Mouse (Mus musculus) kidney, embryonic 14.5 days (tissue): ENCODE measurements around the gene Ptms. TPM values are rescaled to one million over a fixed set of nuclear protein-coding genes. Genes with fewer than 3 reads are reported as not detected.

Source experiments
- ATAC-seq: fragments of 200-750 bp; cut with Nextera tagmentation; 2 replicates; pipeline ENCODE4 v1.8.0; 2017; ENCODE audit warnings: moderate number of reproducible peaks, mild to moderate bottlenecking, moderate TSS enrichment, moderate library complexity; ENCODE audit not compliant: low FRiP score, low TSS enrichment
- H3K27ac ChIP-seq: fragments of 300-500 bp; sonication (generic); 2 replicates; pipeline ENCODE4 v1.5.1; 2014; ENCODE audit warnings: low read depth, mild to moderate bottlenecking, low read length, moderate library complexity, mixed read lengths
- H3K27me3 ChIP-seq: fragments of 300-500 bp; sonication (generic); 2 replicates; pipeline ENCODE4 v1.6.1; 2014; ENCODE audit warnings: mild to moderate bottlenecking, low read length; ENCODE audit not compliant: control insufficient read depth, insufficient read depth
- H3K36me3 ChIP-seq: fragments of 300-500 bp; sonication (generic); 2 replicates; pipeline ENCODE4 v1.6.1; 2014; ENCODE audit warnings: low read length, mixed read lengths; ENCODE audit not compliant: control insufficient read depth, insufficient read depth
- H3K4me1 ChIP-seq: fragments of 300-500 bp; sonication (generic); 2 replicates; pipeline ENCODE4 v1.6.1; 2014; ENCODE audit warnings: low read length, mixed read lengths; ENCODE audit not compliant: control insufficient read depth, insufficient read depth
- H3K4me2 ChIP-seq: fragments of 300-500 bp; sonication (generic); replicated peaks from 2 replicates; pipeline ENCODE4 v1.6.1; 2014; ENCODE audit warnings: low read depth, mild to moderate bottlenecking, low read length
- H3K4me3 ChIP-seq: fragments of 300-500 bp; sonication (generic); 2 replicates; pipeline ENCODE4 v1.5.1; 2014; ENCODE audit warnings: mild to moderate bottlenecking, low read length
- H3K9ac ChIP-seq: fragments of 300-500 bp; sonication (generic); 2 replicates; pipeline ENCODE4 v1.6.1; 2014; ENCODE audit warnings: low read depth, mild to moderate bottlenecking, low read length, moderate library complexity
- H3K9me3 ChIP-seq: fragments of 300-500 bp; sonication (generic); 2 replicates; pipeline ENCODE4 v1.6.1; 2016; ENCODE audit warnings: low read length; ENCODE audit not compliant: control insufficient read depth
- WGBS: fragments of 180-500 bp; shearing (Covaris S2); extraction: QIAGEN DNeasy Blood & Tissue Kit; methylation state at CpG from one replicate; pipeline ENCODE4 v1.1.7; 2014; 5-methylcytosine and 5-hydroxymethylcytosine counted together
- polyA plus RNA-seq: library from polyadenylated mRNA; unstranded; fragments of >200 nt; fragmentation: Nextera tagmentation; extraction: Ambion mirVana; gene quantifications from 2 replicates; pipeline ENCODE4 v1.2.1, GENCODE M21; 2014

The Ptms gene
- polyA plus RNA-seq, 1 experiment from 2014 or later = 295 TPM

DNA sequence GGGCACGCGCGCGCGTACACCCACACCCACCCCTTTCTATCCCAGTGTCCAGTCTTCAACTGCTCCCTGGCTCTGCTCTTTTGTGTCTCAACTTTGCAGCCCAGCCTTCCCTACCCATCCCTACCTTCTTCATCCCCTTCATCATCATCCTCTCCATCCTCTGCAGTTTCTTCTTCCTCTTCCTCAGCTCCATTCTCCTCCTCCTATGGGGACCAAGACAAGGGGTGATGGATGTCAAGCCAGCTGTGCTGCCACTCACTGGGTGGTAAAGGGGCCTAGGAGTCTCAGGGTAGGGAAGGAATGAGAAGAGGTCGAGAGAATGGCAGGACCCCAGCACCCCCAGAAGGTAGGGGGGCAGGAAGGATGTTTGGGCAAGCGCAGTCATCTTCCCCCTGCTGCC is 5.4 kb downstream of the Ptms start:
- 83% methylated on average over 7 of the region's 7 CpGs for WGBS
- Histone ChIP-seq H3K27ac (no peak overlapping the region), H3K4me1 (peaks cover 44% of the 10 kb centered on the region), H3K36me3 (peaks cover 22% of the 10 kb centered on the region), H3K27me3 (0 out of 2 replicates have a peak, but pooled peaks cover 3% of the 10 kb centered on the region), H3K9me3 (no peaks in the 10 kb centered on the region), H3K4me3 (no peak overlapping the region), H3K9ac (no peak overlapping the region), H3K4me2 (no peak overlapping the region)
- ATAC-seq = no peak

DNA sequence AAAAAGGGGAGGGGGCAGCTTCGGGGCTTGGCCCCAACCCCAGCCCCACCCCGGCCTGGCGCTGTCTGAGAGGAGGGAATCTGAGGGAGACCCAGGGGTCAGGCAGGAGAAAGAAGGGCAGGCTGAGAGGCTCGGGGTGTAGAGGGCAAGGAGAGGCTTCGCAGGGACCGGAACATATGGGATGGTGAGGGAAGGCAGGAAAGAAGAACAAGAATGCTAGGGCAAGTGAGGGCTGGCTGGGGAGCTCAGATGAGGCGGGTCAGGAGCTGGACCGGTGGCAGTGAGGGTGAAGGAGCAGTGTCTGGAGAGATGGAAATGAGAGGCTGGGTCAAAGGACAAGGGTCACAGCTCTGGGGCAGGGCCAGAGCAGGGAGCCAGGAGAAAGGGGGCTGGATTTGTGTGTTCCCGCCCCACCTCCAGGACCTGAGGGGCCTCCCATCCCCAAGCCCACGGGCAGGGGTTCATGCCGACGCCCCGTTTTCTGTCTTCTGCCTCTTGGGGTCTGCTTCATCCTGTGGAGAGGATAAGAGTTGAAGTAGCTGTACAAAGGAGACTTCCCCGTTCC is 6.1 kb downstream of the Ptms start:
- Histone ChIP-seq H3K4me2 (no peak overlapping the region), H3K4me1 (peaks cover 40% of the 10 kb centered on the region)

DNA sequence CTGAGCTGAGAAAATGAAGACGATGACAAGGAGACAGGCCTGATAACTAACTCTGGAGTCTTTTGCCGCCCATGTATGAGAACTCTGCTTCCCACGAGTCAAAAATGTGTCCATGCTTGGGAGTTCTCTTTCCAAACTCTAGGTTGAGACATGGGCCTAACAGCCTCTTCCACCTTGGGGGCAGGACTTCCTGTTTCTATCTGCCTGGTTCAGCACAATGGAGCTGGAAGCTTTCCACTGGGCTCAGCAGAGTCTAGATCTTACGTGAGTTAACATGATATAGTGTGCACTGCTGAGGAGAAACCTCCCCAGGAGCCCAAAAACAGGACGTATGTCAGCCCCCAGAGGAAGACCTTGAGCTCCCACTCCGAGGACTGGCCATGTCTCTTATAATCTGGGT is 6.7 kb downstream of the Ptms start:
- Histone ChIP-seq H3K9me3 (no peaks in the 10 kb centered on the region), H3K4me1 (peaks cover 34% of the 10 kb centered on the region), H3K36me3 (peaks cover 22% of the 10 kb centered on the region), H3K27ac (no peak overlapping the region), H3K9ac (no peak overlapping the region), H3K4me3 (no peak overlapping the region), H3K4me2 (no peak overlapping the region), H3K27me3 (0 out of 2 replicates have a peak, but pooled peaks cover 3% of the 10 kb centered on the region)
- 60% methylated on average over 6 of the region's 6 CpGs for WGBS
- ATAC-seq = no peak

More for the DNA sequence above, 6.1 kb downstream of the Ptms start:
- H3K27me3 ChIP-seq = 0 out of 2 replicates have a peak, but pooled peaks cover 3% of the 10 kb centered on the region
- 73% methylated on average over 14 of the region's 14 CpGs for WGBS
- H3K4me3 ChIP-seq = no peak overlapping the region
- no peak overlapping the region for H3K9ac ChIP-seq
- H3K36me3 ChIP-seq = peaks cover 22% of the 10 kb centered on the region
- H3K9me3 ChIP-seq = no peaks in the 10 kb centered on the region
- no peak overlapping the region for H3K27ac ChIP-seq
- no peak for ATAC-seq

DNA sequence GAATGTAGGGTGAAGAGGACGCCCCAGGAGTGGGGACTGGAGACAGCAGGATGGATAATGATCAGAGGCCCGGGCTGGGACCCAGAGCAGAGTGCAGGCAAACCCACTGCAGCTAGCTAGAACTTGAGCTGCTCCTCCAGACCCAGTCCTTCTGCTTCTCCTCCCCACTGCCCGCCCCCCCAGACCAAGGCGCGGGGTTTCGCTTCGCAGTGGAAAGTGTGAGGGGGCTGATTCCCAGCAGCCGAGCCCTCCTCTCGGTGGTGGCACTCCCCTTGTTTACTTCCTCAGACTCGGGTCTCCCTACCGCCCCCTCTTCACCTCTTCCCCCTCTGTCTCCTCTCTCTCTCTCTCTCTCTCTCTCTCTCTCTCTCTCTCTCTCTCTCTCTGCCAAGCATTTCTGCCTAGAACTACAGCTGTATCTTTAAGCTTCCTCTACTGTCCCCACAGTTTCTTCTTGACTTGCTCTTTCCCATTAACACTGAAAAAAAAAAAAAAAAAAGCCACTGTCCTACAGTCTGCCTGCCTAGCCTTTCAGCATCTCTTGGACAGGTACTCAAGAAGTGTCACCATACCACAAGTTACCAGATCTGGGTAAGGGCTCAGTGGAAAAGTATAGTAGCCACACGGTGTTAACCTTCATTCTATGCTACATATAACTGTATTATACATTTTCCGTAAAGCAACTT is 8.2 kb downstream of the Ptms start, which contains the start of gene Lag3:
Lag3 (minus strand) TSS at position 173 of the 686 bp plus-strand sequence.
- WGBS = 20% methylated on average over 11 of the region's 13 CpGs
- no peak for ATAC-seq
- no peak within 1 kb of the TSS for H3K27ac ChIP-seq
- H3K4me2 ChIP-seq = no peak within 1 kb of the TSS; the same call in 1 of the 2 replicates
- 0 out of 2 replicates have a peak, but pooled peaks cover 3% of the 10 kb centered on the region for H3K27me3 ChIP-seq
- H3K4me3 ChIP-seq = no peak within 1 kb of the TSS
- peaks cover 22% of the 10 kb centered on the region for H3K36me3 ChIP-seq
- H3K9me3 ChIP-seq = no peaks in the 10 kb centered on the region
- H3K4me1 ChIP-seq = peaks cover 32% of the 10 kb centered on the region
- H3K9ac ChIP-seq = no peak within 1 kb of the TSS

DNA sequence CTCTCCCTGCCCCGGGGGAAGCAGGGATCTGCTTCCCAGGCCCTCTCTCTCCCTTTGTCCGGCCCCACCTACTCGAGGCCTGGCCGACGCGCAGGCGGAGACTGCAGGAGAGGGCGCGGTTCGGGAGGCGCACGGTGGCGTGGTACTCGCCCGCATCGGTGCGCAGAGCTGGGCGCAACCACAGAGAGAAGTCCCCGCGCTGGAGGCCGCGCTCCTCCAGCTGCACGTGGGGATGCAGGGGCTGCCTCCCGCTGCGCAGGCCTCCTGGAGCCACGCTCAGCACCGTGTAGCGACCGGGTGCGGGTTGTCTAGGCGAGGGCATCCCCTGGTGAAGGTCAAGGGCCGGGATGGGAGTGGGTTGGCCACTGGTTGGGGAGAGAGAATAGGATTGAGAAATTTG is 9.9 kb downstream of the Ptms start:
- Histone ChIP-seq H3K4me1 (peaks cover 24% of the 10 kb centered on the region; the same call in 1 of the 2 replicates), H3K36me3 (peaks cover 22% of the 10 kb centered on the region), H3K4me3 (peak overlapping the region; percentile 19; the same call in 1 of the 2 replicates), H3K9me3 (no peaks in the 10 kb centered on the region), H3K27ac (no peak overlapping the region), H3K27me3 (0 out of 2 replicates have a peak, but pooled peaks cover 3% of the 10 kb centered on the region), H3K4me2 (peak overlapping the region; percentile 44), H3K9ac (peak overlapping the region; percentile 38)
- 4% methylated on average over 25 of the region's 32 CpGs for WGBS
- ATAC-seq = peak; percentile 28; the same call in 1 of the 2 replicates

DNA sequence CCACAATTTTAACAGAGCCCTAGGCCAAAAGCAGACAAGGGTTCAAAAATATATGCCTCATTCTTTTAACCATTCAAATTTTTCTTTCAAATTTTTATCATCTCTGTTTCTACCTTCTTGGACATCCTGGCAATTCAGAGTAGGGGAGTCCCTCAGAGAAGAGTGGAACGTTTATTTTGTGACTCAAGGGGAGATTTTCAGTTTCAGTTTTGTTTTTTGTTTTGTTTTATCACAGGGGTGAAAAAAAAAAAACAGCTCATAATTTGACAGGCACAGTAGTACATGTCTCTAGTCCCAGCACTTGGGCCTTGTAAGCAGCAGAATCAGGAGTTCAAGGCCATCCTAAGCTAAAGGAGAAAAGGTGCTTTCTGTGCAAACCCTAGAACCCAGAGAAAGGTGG is 12.1 kb downstream of the Ptms start:
- Histone ChIP-seq H3K9me3 (no peaks in the 10 kb centered on the region), H3K36me3 (no peaks in the 10 kb centered on the region; the same call in 1 of the 2 replicates), H3K27ac (no peak overlapping the region), H3K4me3 (no peak overlapping the region), H3K9ac (no peak overlapping the region), H3K27me3 (0 out of 2 replicates have a peak, but pooled peaks cover 3% of the 10 kb centered on the region), H3K4me2 (no peak overlapping the region), H3K4me1 (peaks cover 24% of the 10 kb centered on the region)
- WGBS = 95% methylated on average over 1 of the region's 1 CpGs
- ATAC-seq = no peak

DNA sequence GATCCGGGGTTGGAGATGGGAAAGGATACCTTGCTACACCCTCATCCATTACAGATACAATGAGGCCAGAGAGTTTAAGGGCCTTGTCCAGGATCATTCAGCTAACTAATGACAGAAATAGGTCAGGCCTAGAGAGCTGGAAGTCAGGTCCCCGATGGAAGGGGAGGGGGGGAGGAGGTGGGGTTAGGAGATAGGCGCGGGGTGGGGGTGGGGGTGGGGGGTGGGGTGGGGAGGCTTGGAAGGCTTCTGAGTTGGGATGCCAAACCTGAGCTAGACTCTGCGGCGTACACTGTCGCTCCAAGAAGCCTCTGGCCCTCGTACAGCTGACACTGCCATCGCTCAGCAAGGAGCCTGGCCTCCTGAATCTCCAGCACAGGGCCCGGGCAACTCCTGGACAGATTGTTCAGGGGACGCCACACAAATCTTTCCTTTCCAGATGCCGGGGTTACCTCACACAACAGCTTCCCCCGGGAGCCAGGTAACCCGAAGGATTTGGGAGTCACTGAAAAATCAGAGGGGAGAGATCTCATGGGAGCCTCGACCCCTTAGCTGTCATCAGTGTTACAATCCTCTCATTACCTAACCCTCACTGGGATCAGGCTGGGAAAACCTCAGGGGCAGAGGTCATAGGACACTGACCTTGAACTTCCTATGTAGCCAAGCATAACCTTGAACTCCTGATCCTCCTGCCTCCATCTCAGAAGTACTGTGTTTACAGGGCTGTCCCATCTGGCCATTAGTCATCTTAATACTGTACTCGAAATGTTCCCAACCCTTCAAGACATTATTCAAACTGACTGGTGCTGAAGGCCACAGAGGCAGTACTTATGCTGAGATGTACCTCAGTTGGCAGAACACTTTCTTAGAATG is 14.7 kb downstream of the Ptms start:
- H3K27ac ChIP-seq = peak overlapping the region; percentile 97
- peak overlapping the region; percentile 66; the same call in 1 of the 2 replicates for H3K9ac ChIP-seq
- peak overlapping the region; percentile 72 for H3K4me2 ChIP-seq
- no peak for ATAC-seq
- 35% methylated on average over 16 of the region's 16 CpGs for WGBS
- H3K9me3 ChIP-seq = no peaks in the 10 kb centered on the region
- H3K4me1 ChIP-seq = peaks cover 20% of the 10 kb centered on the region
- 0 out of 2 replicates have a peak, but pooled peaks cover 3% of the 10 kb centered on the region for H3K27me3 ChIP-seq
- peak overlapping the region; percentile 45; the same call in 1 of the 2 replicates for H3K4me3 ChIP-seq
- H3K36me3 ChIP-seq = no peaks in the 10 kb centered on the region

DNA sequence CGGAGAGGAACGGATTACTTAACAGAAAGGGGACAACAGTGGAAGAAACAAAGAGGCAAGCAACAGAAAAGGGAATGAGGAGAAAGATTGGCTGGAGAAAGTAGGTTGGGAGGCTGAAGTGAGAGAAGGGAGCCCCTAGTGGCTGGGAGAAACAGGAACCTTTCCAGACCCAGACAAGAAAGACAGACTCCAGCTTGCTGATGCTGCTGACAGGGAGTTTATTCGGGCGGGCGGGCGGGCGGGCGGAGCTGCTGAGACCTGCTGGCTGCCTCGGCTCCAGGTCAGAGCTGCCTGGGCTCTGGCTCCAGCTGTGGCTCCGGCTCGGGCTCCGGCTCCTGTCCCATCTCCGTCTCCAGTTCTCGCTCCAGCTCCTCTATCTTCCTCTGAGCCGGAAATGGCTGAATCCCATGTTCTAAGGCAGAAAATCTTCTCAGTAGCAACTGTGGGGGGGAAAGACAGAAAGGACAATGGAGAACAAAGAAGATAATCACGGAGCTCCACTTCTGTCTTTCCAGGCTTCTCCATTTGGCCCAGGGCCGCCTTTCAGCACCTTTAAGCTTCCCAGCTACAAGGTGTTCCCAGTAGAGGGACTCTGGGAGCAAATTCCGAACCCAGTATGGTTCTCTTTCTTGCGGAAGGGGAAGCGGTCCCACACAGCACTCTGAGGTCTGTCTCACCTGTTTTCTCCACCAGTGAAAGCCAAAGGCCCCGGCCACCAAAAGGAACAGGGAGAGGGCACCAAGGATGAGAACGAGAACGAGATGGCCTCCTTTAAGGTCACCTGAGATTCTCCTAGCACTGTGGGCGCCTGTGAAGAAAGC is 15.5 kb downstream of the Ptms start:
- peak overlapping the region; percentile 45 for H3K4me3 ChIP-seq
- H3K9me3 ChIP-seq = no peaks in the 10 kb centered on the region
- no peaks in the 10 kb centered on the region for H3K27me3 ChIP-seq
- no peaks in the 10 kb centered on the region for H3K36me3 ChIP-seq
- H3K4me2 ChIP-seq = peak overlapping the region; percentile 72
- WGBS = 9% methylated on average over 24 of the region's 24 CpGs
- H3K9ac ChIP-seq = peak overlapping the region; percentile 66
- peaks cover 11% of the 10 kb centered on the region for H3K4me1 ChIP-seq
- peak overlapping the region; percentile 97 for H3K27ac ChIP-seq
- peak; percentile 80 for ATAC-seq
